Comparison of ENCODE assay signal across 13 mouse cellular contexts in genomic region chr12:72284576-72284975, GRCm38 (mm10).
"Had no signal": no experiment of that assay in that cellular context is flagged by ENCODE, and none has a peak within 500 bp of the region (broad histone marks: within the 10 kb centered on the region; RNA-seq: fewer than 3 reads in every experiment).

No protein-coding gene starts in this region.

- H3K9me3 ChIP-seq: midbrain, embryonic 10.5 days; midbrain, embryonic 12.5 days; neural tube, embryonic 13.5 days; neural tube, embryonic 15.5 days had no signal

- H3K4me3 ChIP-seq: midbrain, embryonic 10.5 days; midbrain, embryonic 12.5 days; myocyte; neural tube, embryonic 13.5 days; neural tube, embryonic 15.5 days had no signal

- H3K27ac ChIP-seq: midbrain, embryonic 10.5 days; midbrain, embryonic 12.5 days; neural tube, embryonic 13.5 days; neural tube, embryonic 15.5 days had no signal

- H3K27me3 ChIP-seq: midbrain, embryonic 12.5 days; neural tube, embryonic 13.5 days; neural tube, embryonic 15.5 days had no signal

- H3K36me3 ChIP-seq: midbrain, embryonic 10.5 days; midbrain, embryonic 12.5 days; neural tube, embryonic 13.5 days; neural tube, embryonic 15.5 days had no signal

- H3K4me1 ChIP-seq: midbrain, embryonic 12.5 days had no signal

- DNase-seq: lung, embryonic 14.5 days; lung, postnatal 10 days; lung, postnatal 4 days; retina, postnatal 1 day; spleen, adult 18-20 months; thymus, adult 18-20 months; thymus, postnatal 14 days; thymus, postnatal 36 days had no signal
